Mouse (Mus musculus) limb, embryonic 15.5 days (tissue): Measurements from ENCODE around the gene Rasgrp2. TPM values are rescaled to one million over a fixed set of nuclear protein-coding genes. Genes with fewer than 3 reads are reported as not detected.

Experiments used
- ATAC-seq: fragments of 200-750 bp; cut with Nextera tagmentation; 2 replicates; pipeline ENCODE4 v1.8.0; 2017; ENCODE audit warnings: low read depth, moderate TSS enrichment; ENCODE audit not compliant: insufficient number of reproducible peaks, low FRiP score, low TSS enrichment
- H3K27ac ChIP-seq: fragments of 300-500 bp; sonication (generic); 2 replicates; pipeline ENCODE4 v1.5.1; 2015; ENCODE audit warnings: moderate library complexity, mild to moderate bottlenecking, inconsistent platforms
- H3K27me3 ChIP-seq: fragments of 300-500 bp; sonication (generic); 2 replicates; pipeline ENCODE4 v1.6.1; 2015; ENCODE audit warnings: inconsistent platforms
- H3K36me3 ChIP-seq: fragments of 300-500 bp; sonication (generic); 2 replicates; pipeline ENCODE4 v1.6.1; 2015; ENCODE audit warnings: inconsistent platforms
- H3K4me1 ChIP-seq: fragments of 300-500 bp; sonication (generic); 2 replicates; pipeline ENCODE4 v1.6.1; 2015; ENCODE audit warnings: inconsistent platforms
- H3K4me2 ChIP-seq: fragments of 300-500 bp; sonication (generic); 2 replicates; pipeline ENCODE4 v1.6.1; 2015; ENCODE audit warnings: mild to moderate bottlenecking, inconsistent platforms
- H3K4me3 ChIP-seq: fragments of 300-500 bp; sonication (generic); 2 replicates; pipeline ENCODE4 v1.5.1; 2015; ENCODE audit warnings: mild to moderate bottlenecking, inconsistent platforms
- H3K9ac ChIP-seq: fragments of 300-500 bp; sonication (generic); 2 replicates; pipeline ENCODE4 v1.6.1; 2015; ENCODE audit warnings: inconsistent platforms
- H3K9me3 ChIP-seq: fragments of 300-500 bp; sonication (generic); 2 replicates; pipeline ENCODE4 v1.6.1; 2016; ENCODE audit warnings: inconsistent platforms
- WGBS: fragments of 180-500 bp; shearing (Covaris S2); methylation state at CpG from one replicate; pipeline ENCODE4 v1.1.7; 2015; 5-methylcytosine and 5-hydroxymethylcytosine counted together
- polyA plus RNA-seq: library from polyadenylated mRNA; unstranded; fragments of >200 nt; fragmentation: Nextera tagmentation; extraction: Ambion mirVana; gene quantifications from 2 replicates; pipeline ENCODE4 v1.2.1, GENCODE M21; 2015

Gene Rasgrp2
- polyA plus RNA-seq, 1 experiment from 2014 or later, result 35.8 TPM

- no peak overlapping the region for H3K9ac ChIP-seq
- no peaks in the 10 kb centered on the region for H3K36me3 ChIP-seq
- 18% methylated on average over 6 of the region's 6 CpGs for WGBS
Measured at GRCm38 (mm10) chr19:6452030-6452494, 52.9 kb downstream of the Rasgrp2 start.

DNA sequence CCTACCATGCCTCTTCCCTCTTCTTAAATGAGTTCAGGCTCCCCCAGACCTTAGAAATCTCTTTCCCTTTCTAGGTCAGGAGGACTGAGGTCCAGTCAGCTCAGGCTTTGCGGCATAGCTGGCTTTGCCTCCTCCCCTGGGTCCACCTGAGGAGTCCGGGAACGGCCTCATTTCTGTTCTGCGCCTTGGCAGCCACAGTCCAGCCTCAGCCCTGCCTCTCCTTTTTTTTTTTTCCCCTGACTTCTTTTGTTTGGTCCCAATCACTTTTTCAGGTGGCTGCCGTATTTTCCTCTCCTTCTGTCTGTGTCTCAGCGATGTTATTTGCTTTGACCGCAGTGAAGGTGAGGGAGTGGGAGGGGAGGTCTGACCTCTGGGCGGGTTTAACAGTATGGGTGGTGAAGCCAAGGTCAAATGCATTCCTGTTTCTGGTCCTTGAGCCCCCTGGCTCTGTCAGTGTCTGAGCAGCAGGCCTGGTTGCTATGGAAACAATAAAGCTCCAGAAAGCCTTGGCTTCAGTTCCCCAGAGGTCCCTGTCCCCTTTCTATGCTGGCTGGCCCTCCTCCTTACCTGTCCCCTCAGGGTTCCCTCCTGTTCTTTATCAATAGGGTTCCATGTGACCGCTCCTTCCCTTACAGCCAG lies 53.7 kb downstream of the Rasgrp2 start:
- Histone ChIP-seq H3K27ac (no peak overlapping the region), H3K9me3 (no peaks in the 10 kb centered on the region), H3K27me3 (0 out of 2 replicates have a peak, but pooled peaks cover 7% of the 10 kb centered on the region), H3K9ac (no peak overlapping the region), H3K4me2 (no peak overlapping the region), H3K36me3 (no peaks in the 10 kb centered on the region), H3K4me1 (peaks cover 6% of the 10 kb centered on the region; the same call in 1 of the 2 replicates), H3K4me3 (no peak overlapping the region)
- WGBS, result 56% methylated on average over 9 of the region's 9 CpGs
- ATAC-seq, result no peak

More at GRCm38 (mm10) chr19:6452030-6452494, 52.9 kb downstream of the Rasgrp2 start:
- Histone ChIP-seq H3K4me3 (no peak overlapping the region), H3K27ac (peak overlapping the region; percentile 38; the same call in 1 of the 2 replicates), H3K9me3 (no peaks in the 10 kb centered on the region), H3K4me1 (peaks cover 7% of the 10 kb centered on the region; the same call in 1 of the 2 replicates), H3K4me2 (no peak overlapping the region), H3K27me3 (0 out of 2 replicates have a peak, but pooled peaks cover 7% of the 10 kb centered on the region)
- peak; percentile 50; the same call in 1 of the 2 replicates for ATAC-seq

DNA sequence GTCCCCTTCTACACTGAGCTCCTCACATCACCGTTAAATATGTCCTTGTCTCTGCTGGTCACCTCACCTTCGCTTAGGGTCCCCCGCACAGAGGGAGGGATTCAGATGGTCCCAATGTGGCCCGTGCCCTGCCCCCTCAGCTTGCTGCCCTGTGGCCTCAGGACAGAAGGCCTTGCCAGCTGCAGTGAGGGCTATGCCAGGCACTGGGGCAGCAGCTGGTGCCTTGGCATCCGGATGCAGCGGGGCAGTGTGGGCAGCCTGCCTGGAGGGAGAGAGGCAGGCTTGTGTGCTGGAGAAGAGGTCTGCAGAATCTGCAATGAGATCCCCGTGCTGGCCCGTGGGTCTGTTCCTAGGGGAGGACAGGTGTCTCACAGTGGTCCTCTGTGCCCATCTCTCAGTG lies 54.2 kb downstream of the Rasgrp2 start:
- H3K9me3 ChIP-seq, result no peaks in the 10 kb centered on the region
- H3K9ac ChIP-seq, result no peak overlapping the region
- no peak for ATAC-seq
- no peaks in the 10 kb centered on the region for H3K36me3 ChIP-seq
- peaks cover 3% of the 10 kb centered on the region; the same call in 1 of the 2 replicates for H3K4me1 ChIP-seq
- H3K4me2 ChIP-seq, result no peak overlapping the region
- no peak overlapping the region for H3K27ac ChIP-seq
- 0 out of 2 replicates have a peak, but pooled peaks cover 7% of the 10 kb centered on the region for H3K27me3 ChIP-seq
- no peak overlapping the region for H3K4me3 ChIP-seq
- 79% methylated on average over 8 of the region's 8 CpGs for WGBS

DNA sequence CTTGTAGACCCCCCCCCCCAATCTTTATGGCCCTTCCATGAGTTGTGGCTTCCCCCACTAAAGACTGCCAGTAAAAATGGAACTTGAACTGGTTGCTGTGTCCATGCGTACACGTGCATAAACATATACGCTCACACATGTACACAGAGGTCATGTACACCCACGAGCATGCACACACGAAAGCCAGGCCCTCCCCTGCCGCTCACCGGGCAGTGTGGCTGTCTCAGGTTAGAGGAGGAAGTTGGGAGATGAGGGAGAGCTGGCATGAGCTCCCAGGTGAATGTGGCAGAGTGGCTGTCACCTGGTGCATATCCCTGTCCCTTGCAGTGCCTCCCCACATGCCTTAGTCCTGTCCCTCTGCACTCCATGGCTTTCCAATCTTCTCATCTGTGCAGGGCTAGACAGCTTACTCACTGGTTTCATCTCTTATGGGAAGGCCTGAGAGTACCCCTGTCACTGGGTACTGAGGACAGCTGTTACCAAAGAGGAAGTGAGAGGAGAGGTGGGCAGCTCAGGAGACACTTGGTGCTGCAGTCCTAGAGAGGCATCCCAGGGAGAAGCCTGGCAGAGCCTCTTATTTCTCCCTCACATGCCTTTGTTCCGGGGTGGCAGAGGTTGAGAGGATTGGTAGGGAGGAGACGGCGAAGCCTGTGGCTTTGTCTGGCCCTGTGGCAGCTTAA lies 55.0 kb downstream of the Rasgrp2 start:
- ATAC-seq, result no peak
- WGBS, result 73% methylated on average over 10 of the region's 10 CpGs

DNA sequence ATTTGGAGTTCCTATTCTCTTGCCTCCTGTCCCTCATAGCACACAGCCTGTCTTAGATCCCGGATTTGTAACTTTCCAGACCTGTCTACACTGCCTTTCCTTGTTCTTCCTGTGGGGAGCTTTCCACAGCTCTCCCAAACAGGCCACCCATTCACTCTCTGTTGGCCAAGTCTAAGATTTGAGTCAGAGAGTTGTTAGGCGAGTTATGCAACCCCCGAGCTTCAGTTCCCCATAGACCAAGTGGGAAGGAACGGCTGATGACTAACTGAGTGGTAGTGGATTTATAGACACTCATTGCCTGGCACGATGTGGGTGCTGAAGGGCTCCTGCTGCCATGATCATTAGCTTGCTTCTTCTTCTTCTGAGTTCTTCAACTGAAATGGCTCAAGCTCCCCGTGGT lies 60.4 kb downstream of the Rasgrp2 start:
- H3K27ac ChIP-seq, result no peak overlapping the region
- no peaks in the 10 kb centered on the region for H3K36me3 ChIP-seq
- ATAC-seq, result no peak
- no peaks in the 10 kb centered on the region for H3K9me3 ChIP-seq
- 0 out of 2 replicates have a peak, but pooled peaks cover 9% of the 10 kb centered on the region for H3K27me3 ChIP-seq
- WGBS, result 69% methylated on average over 6 of the region's 6 CpGs
- no peak overlapping the region for H3K4me3 ChIP-seq
- H3K4me1 ChIP-seq, result peaks cover 3% of the 10 kb centered on the region; the same call in 1 of the 2 replicates
- no peak overlapping the region for H3K4me2 ChIP-seq
- no peak overlapping the region for H3K9ac ChIP-seq

More for the DNA sequence above, 55.0 kb downstream of the Rasgrp2 start:
- Histone ChIP-seq H3K36me3 (no peaks in the 10 kb centered on the region), H3K9ac (no peak overlapping the region), H3K9me3 (no peaks in the 10 kb centered on the region), H3K27ac (no peak overlapping the region), H3K4me1 (peaks cover 3% of the 10 kb centered on the region; the same call in 1 of the 2 replicates), H3K4me3 (no peak overlapping the region), H3K27me3 (0 out of 2 replicates have a peak, but pooled peaks cover 7% of the 10 kb centered on the region), H3K4me2 (no peak overlapping the region)

DNA sequence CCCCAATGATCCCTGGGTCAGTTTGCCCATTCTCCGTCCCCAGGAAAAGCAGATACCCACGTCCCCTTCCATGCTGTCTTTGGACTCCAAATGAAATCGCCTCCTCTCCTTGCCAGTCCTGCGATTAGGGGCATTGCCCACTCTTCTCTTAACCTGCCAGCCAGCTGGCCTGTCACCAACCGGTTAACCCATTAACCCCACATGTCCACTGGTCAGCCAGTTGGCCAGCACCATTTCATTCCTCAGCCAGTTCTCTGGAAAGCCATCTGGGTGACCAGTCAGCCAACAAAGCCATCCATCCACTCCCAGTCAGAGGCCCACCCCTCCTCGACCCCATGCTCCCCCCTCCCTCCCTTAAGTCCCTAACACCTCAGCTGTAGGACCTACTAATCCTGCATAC lies 63.7 kb downstream of the Rasgrp2 start:
- 38% methylated on average over 6 of the region's 6 CpGs for WGBS
- Histone ChIP-seq H3K4me1 (peaks cover 12% of the 10 kb centered on the region), H3K27ac (no peak overlapping the region), H3K27me3 (0 out of 2 replicates have a peak, but pooled peaks cover 15% of the 10 kb centered on the region), H3K4me2 (no peak overlapping the region), H3K4me3 (no peak overlapping the region), H3K9ac (no peak overlapping the region), H3K36me3 (no peaks in the 10 kb centered on the region), H3K9me3 (no peaks in the 10 kb centered on the region)
- no peak for ATAC-seq

DNA sequence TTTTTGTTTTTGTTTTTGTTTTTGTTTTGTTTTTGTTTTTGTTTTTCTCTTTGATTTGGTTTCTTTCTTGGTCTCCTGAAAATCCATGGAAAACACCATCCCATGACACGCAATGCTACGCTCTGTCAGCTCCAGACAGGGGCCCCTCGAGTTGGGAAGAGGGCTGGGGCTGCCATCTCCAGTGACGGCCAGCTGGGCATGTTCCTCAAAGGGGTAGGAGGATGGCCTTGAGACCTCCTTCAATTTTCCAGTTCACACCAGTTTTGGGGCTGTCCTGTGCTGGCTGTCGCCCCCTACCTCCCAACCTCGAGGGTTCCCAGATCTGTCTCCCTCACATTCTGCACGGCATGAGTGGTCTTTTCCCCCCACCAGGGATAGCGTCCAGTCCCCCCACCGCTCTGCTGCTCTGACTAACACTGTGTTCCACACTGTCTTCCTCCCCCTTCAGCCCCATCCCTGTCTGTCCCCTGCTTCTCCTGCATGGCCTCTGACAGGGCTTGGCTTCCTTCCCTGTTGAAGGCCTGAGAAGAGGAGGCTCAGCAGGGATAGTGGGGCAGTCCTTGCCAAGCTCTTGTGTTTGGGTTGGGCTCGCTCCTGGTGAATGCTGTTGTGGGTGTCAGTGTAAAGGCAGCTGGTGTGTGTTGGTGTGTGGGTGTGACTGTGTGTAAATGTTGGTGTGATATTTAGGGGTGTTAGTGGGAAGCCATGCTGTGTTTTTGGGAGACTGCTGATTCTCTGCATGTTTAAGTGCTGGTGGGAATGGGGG lies 65.3 kb downstream of the Rasgrp2 start:
- Histone ChIP-seq H3K4me2 (no peak overlapping the region), H3K9ac (no peak overlapping the region), H3K9me3 (no peaks in the 10 kb centered on the region), H3K4me3 (no peak overlapping the region), H3K27ac (no peak overlapping the region), H3K36me3 (no peaks in the 10 kb centered on the region), H3K4me1 (peaks cover 15% of the 10 kb centered on the region), H3K27me3 (0 out of 2 replicates have a peak, but pooled peaks cover 15% of the 10 kb centered on the region)
- ATAC-seq, result no peak
- 55% methylated on average over 10 of the region's 10 CpGs for WGBS

Other genes with a start within 250 kb of the Rasgrp2 start
- gene Majin, start 215.0 kb upstream of the Rasgrp2 start, polyA plus RNA-seq, result 0.19 TPM in 1 of 2 replicates, not detected in the other
- gene Gpha2, start 173.0 kb upstream of the Rasgrp2 start, polyA plus RNA-seq, result 1.8 and 2.1 TPM in 2 replicates
- gene Ppp2r5b, start 163.5 kb upstream of the Rasgrp2 start, polyA plus RNA-seq, result 26.1 and 30.0 TPM in 2 replicates
- gene Atg2a, start 157.7 kb upstream of the Rasgrp2 start, polyA plus RNA-seq, result 8.6 and 9.0 TPM in 2 replicates
- 93.6 and 103 TPM in 2 replicates for gene Ehd1, start 122.6 kb upstream of the Rasgrp2 start, polyA plus RNA-seq
- gene Cdc42bpg, start 92.9 kb upstream of the Rasgrp2 start, polyA plus RNA-seq, result 1.4 and 2.0 TPM in 2 replicates
- gene Men1, start 64.4 kb upstream of the Rasgrp2 start, polyA plus RNA-seq, result 81.5 and 81.7 TPM in 2 replicates
- gene Map4k2, start 58.2 kb upstream of the Rasgrp2 start, polyA plus RNA-seq, result 14.6 and 16.2 TPM in 2 replicates
- 115 TPM in 2 replicates for gene Sf1, start 35.6 kb upstream of the Rasgrp2 start, polyA plus RNA-seq
- 23.4 and 89.0 TPM in 2 replicates for gene Pygm, start 14.9 kb upstream of the Rasgrp2 start, polyA plus RNA-seq
- 0.96 and 1.4 TPM in 2 replicates for gene Nrxn2, start 19.4 kb downstream of the Rasgrp2 start, polyA plus RNA-seq
- gene Slc22a12, start 143.7 kb downstream of the Rasgrp2 start, polyA plus RNA-seq, result not detected in 2 replicates